Mouse (Mus musculus): ENCODE results near the gene Phldb2.

DNA sequence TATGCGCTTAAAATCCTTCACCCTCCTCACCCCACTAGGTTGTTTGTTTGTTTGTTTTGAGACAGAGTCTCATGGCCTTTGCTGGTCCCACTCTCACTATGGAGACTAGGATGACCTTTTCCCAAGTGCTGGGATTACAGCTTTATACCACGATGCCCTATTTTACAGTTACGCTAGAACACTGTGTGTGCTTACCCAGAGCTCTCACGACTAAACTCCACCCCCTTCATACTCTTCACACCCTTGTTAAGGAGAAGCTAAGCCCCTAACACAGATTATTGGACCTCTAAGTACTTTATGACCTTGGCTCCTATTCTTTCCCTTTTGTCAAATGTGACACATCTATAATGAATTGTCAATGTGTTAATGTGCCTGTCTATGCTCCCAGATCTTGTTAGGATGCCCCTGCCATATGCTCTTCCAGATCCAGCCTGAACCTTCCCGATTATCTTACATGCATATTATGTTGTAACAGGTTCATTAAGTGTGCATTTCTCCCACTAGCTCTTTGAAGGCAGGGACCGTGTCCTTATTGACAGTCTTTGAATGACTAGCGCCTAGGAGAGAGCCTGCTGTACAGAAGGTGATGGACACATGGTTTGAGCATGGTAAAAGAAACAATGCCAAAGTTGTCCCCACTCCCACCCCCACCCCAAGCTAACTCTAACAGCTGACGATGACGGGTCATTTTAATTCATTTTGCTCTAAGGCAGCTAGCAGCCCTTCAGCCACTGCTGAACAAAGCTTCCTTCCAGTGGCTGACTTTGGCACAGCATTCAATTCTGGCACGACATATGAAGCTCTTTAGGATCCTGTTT is 46.2 kb upstream of the Phldb2 start:
- TF ChIP-seq GATA1 (IDR thresholded peaks at IDR 0.05; ENCODE audit: borderline replicate concordance, low read length) (no peak), FLI1 (IDR thresholded peaks at IDR 0.05; ENCODE audit: low read length) (no peak)
